Mouse (Mus musculus): ENCODE data around the gene Stpg4. TPM values are rescaled to one million over a fixed set of nuclear protein-coding genes. Genes with fewer than 3 reads are reported as not detected.

Stpg4 gene
- polyA plus RNA-seq, 1 experiment from 2014 or later = 0.78 TPM

DNA sequence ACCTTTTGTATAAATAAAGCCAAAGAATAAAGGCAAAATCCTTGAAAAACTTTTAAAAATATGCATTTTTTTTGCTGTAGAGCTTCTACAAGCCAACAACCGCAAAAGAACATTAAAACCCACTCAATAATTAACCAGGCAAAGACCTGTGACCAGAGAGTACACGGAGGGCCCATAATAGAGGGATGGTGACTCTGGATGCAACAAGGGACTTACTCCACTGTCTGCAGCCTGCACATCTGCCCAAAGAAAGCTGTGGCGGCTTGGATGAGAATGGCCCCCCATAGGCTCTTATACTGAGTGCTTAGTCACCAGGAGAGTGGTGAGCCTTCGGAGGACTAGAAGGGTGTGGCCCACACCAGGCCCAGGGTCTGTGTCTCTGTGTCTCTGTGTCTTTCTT lies 24.1 kb downstream of the Stpg4 start:
- Histone ChIP-seq H3K4me2 (no peak overlapping the region), H3K9ac (no peak overlapping the region), H3K4me1 (replicated peaks) (no peaks in the 10 kb centered on the region), H3K4me3 (no peak overlapping the region), H3K36me3 (no peaks in the 10 kb centered on the region), H3K27ac (replicated peaks) (no peak overlapping the region), H3K27me3 (no peaks in the 10 kb centered on the region), H3K9me3 (no peaks in the 10 kb centered on the region)
- ATAC-seq (ENCODE audit: low read depth) = no peak
- WGBS = 64% methylated on average over 4 of the region's 4 CpGs

DNA sequence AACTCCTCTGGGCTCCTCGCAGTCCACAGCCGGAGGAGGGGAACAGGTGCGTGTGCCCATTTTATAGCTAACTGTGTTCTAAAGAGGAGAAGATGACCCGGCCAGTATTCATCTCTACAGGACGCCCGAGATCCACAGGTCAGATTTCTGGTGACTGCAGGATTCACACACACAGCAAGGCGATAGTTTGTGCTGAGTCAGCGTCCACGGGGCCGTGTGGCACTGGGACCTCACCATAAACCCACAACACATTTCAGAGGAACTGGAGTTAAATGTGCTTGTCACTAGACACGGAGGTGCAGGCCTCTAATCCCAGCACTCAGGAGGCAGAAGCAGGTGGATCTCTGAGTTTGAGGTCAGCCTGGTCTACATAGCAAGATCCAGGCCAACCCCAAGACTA lies 25.1 kb downstream of the Stpg4 start:
- H3K27me3 ChIP-seq = no peaks in the 10 kb centered on the region
- no peak overlapping the region for H3K9ac ChIP-seq
- no peak overlapping the region for H3K4me2 ChIP-seq
- H3K4me3 ChIP-seq = no peak overlapping the region
- H3K9me3 ChIP-seq = no peaks in the 10 kb centered on the region
- ATAC-seq (ENCODE audit: low read depth) = no peak
- H3K4me1 ChIP-seq (replicated peaks) = no peaks in the 10 kb centered on the region
- H3K36me3 ChIP-seq = no peaks in the 10 kb centered on the region
- no peak overlapping the region for H3K27ac ChIP-seq (replicated peaks)
- WGBS = 91% methylated on average over 11 of the region's 11 CpGs

DNA sequence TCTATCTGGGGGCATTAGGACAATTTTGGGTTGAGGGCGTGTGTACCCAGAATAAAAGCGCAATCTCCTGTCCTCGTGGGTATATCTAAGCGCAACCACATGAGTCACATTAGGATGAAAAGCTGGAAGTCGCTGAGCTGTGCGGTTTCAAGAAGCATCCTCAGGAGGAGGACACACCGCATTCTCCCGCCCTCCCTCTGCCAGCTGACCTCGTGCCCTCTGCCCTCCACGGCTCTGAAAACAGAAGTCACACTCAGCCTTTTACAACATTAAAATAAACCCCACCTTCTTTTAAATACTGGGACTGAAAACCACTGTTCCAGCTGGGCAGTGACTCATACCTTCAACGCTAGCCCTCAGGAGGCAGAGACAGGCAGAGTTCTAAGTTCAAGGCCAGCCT lies 30.5 kb downstream of the Stpg4 start:
- Histone ChIP-seq H3K9me3 (no peaks in the 10 kb centered on the region), H3K27me3 (no peaks in the 10 kb centered on the region), H3K4me2 (no peak overlapping the region), H3K36me3 (no peaks in the 10 kb centered on the region), H3K27ac (replicated peaks) (no peak overlapping the region), H3K9ac (no peak overlapping the region), H3K4me1 (replicated peaks) (no peaks in the 10 kb centered on the region), H3K4me3 (no peak overlapping the region)
- 71% methylated on average over 11 of the region's 11 CpGs for WGBS
- ATAC-seq (ENCODE audit: low read depth) = no peak

DNA sequence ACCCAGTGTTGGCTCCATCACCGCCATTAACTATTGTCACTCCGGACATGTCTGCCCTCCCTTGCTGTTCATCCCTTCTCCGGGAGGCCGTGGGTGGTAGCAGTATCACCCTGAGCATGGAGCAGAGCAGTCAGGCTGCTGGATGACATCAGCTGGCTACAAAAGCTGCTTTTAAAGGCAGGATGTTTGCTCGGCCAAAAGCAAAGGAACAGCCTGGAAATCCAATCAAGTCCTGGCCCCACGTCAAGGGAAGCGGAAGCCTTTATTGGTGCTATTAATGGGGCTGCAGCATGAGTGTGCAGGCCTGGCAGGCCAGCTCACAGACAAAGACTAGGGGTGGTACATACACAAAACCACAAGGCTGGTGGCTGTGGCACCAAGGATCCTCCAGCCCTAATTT lies 36.3 kb downstream of the Stpg4 start:
- peaks cover 9% of the 10 kb centered on the region for H3K4me1 ChIP-seq (replicated peaks)
- no peaks in the 10 kb centered on the region for H3K27me3 ChIP-seq
- no peaks in the 10 kb centered on the region for H3K9me3 ChIP-seq
- no peak for ATAC-seq (ENCODE audit: low read depth)
- no peaks in the 10 kb centered on the region for H3K36me3 ChIP-seq
- WGBS = 39% methylated on average over 7 of the region's 7 CpGs
- H3K4me2 ChIP-seq = no peak overlapping the region
- H3K9ac ChIP-seq = no peak overlapping the region
- peak overlapping the region; percentile 28; the same call in 1 of the 2 replicates for H3K27ac ChIP-seq (replicated peaks)
- no peak overlapping the region for H3K4me3 ChIP-seq

DNA sequence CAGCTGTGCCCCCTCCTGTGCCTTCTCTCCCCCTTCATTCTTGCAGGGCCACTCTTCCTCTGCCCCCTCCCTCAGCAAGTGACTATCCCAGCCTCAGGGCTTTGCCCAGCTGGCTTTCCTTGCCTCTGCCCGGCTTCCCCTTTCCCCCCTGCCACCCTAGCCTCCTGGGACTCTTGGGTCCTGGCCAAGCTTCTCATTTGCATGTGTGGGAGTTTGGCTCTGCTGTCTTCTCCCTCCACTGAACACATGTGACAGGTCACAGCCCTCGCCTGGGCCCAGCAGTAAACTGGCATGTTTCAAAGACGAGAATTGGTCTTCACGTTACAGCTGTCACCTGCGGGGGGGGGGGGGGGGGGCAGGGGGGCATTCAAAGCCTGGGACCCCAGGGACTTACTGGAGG lies 40.5 kb downstream of the Stpg4 start:
- peak; percentile 64; the same call in 1 of the 2 replicates for ATAC-seq (ENCODE audit: low read depth)
- no peak overlapping the region for H3K4me2 ChIP-seq
- no peaks in the 10 kb centered on the region for H3K36me3 ChIP-seq
- 18% methylated on average over 5 of the region's 5 CpGs for WGBS
- H3K4me1 ChIP-seq (replicated peaks) = peaks cover 9% of the 10 kb centered on the region
- H3K27ac ChIP-seq (replicated peaks) = peak overlapping the region; percentile 46; the same call in 1 of the 2 replicates
- no peaks in the 10 kb centered on the region for H3K9me3 ChIP-seq
- H3K9ac ChIP-seq = 0 out of 2 replicates have a peak overlapping the region, but pooled peaks have one; percentile 26
- no peak overlapping the region for H3K4me3 ChIP-seq
- no peaks in the 10 kb centered on the region for H3K27me3 ChIP-seq

DNA sequence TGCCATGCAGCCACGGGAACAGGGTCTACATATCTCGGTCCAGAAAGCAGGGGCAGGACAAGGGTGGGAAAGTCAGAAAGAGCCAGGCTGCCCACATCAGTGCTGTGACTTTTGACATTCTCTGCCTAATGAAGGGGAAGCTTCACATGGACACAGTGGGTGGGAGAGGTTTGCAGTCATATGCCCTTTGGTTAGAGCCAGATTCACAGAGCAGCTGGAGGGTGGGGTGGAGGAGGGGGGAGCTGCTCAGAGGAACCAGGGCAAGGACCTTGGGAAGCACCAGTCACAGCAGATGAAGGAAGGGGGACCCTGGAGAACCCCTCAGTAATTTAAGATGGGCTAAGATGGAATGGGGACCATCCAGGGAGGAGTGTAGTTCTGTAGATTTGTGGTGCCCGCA lies 41.7 kb downstream of the Stpg4 start:
- WGBS = 73% methylated on average over 3 of the region's 3 CpGs
- Histone ChIP-seq H3K36me3 (no peaks in the 10 kb centered on the region), H3K4me3 (no peak overlapping the region), H3K9ac (no peak overlapping the region), H3K27me3 (no peaks in the 10 kb centered on the region), H3K4me2 (no peak overlapping the region), H3K9me3 (no peaks in the 10 kb centered on the region), H3K27ac (replicated peaks) (no peak overlapping the region), H3K4me1 (replicated peaks) (peaks cover 12% of the 10 kb centered on the region)
- no peak for ATAC-seq (ENCODE audit: low read depth)

DNA sequence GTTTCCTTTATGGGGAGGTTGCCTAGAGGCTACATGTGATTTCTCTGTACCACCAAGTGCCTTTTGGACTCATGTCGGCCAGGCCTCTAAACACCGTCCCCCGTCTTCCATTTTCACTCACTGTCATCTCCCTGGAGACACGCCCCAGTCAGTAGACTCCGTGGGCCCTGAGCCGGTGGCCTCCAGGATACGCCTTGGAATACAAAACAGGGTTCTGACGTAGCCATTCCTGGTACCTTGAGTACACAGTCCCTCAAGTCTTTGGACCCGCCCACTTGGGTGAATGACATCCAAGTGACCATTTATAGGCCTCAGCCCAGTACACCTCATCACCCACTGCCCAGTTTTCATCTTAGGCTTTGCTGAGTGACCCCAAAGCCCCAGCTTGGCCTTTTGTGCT lies 46.9 kb downstream of the Stpg4 start:
- Histone ChIP-seq H3K36me3 (no peaks in the 10 kb centered on the region), H3K9me3 (no peaks in the 10 kb centered on the region), H3K4me1 (replicated peaks) (peaks cover 53% of the 10 kb centered on the region), H3K4me2 (no peak overlapping the region), H3K9ac (no peak overlapping the region), H3K4me3 (no peak overlapping the region), H3K27ac (replicated peaks) (no peak overlapping the region), H3K27me3 (no peaks in the 10 kb centered on the region)
- ATAC-seq (ENCODE audit: low read depth) = no peak
- 58% methylated on average over 9 of the region's 9 CpGs for WGBS

DNA sequence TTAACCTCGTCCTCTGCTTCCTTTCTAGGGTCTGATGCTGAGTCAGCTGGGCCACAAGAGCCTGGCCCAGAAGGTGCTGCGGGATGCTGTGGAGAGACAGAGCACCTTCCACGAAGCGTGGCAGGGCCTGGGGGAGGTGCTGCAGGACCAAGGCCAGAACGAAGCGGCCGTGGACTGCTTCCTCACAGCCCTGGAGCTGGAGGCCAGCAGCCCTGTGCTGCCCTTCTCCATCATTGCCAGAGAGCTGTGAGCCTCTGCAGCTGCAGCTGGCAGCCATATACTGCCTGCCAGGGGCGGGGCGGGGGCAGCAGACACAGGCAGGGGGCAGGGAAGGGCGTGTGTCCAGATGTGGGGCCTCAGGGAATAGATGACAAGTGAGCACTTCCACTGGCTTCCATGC lies 47.7 kb downstream of the Stpg4 start:
- WGBS = 49% methylated on average over 10 of the region's 10 CpGs
- H3K27me3 ChIP-seq = no peaks in the 10 kb centered on the region
- H3K9ac ChIP-seq = peak overlapping the region; percentile 39
- no peaks in the 10 kb centered on the region for H3K36me3 ChIP-seq
- ATAC-seq (ENCODE audit: low read depth) = 0 out of 2 replicates have a peak, but pooled peaks have one; percentile 13
- no peak overlapping the region for H3K4me2 ChIP-seq
- H3K9me3 ChIP-seq = no peaks in the 10 kb centered on the region
- peak overlapping the region; percentile 57 for H3K27ac ChIP-seq (replicated peaks)
- peaks cover 54% of the 10 kb centered on the region for H3K4me1 ChIP-seq (replicated peaks)
- H3K4me3 ChIP-seq = no peak overlapping the region

DNA sequence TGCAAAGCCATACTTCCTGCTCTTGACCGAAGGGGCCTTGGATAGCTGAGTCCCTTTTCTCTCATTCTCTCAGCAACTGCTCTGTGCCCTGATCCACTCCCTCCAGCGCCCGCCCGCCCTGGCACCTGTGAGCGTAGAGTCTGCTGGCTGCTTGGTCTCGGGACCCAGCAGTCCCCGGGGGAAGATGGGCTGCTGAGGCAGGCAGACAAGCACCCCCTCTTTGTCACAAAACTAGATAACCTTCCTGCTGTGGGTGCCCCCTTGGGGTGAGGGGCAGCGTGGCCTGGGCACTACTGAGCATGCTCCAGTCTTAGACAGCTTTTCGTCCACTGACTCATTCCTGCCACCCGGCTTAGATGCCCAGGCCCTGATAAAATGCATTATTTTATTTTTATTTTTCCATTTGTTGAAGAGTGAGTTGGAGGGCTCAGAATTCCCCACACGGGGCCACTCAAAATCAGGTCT lies 48.3 kb downstream of the Stpg4 start:
- Histone ChIP-seq H3K4me3 (no peak overlapping the region), H3K4me1 (replicated peaks) (peaks cover 54% of the 10 kb centered on the region), H3K27ac (replicated peaks) (peak overlapping the region; percentile 80), H3K36me3 (no peaks in the 10 kb centered on the region), H3K4me2 (no peak overlapping the region), H3K9ac (no peak overlapping the region), H3K27me3 (no peaks in the 10 kb centered on the region), H3K9me3 (no peaks in the 10 kb centered on the region)
- ATAC-seq (ENCODE audit: low read depth) = no peak
- 73% methylated on average over 11 of the region's 11 CpGs for WGBS

DNA sequence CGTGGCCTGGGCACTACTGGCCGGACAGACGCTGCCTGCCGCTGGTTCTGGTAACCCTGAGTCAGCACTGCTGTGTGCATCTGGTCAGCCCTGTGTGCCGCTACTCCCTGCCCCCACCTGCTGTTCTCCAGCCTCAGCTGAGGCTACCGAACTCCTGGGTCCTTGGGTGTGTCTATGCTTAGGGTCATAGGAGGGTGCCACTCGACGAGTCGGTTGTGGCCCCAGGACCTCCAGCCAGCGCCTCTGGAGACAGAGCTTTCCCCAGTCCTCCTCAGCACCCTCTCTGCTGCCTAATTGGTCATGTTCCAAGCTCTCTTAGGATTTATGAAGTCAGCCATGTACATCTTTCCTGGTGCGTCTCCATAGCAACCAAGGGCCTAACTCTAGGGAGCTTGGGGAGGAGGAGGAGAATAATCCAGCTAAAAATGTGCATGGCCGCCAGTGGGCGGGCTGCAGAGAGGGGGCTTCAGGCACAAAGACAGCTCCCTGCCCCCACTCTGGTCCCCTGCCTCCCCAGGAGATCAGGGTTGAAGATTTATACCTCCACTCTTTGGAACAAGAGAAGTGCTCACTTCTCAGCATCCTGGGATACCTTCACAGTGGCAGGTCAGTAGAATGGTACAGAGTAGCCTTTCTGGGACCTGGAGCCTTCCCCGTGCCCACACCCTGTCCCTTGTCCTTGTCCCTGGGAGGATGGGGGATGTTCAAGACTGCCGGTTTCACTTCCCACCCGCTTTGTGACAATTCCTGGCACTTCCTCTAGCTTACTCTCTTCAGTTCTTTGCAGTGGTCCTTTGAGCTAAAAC lies 49.0 kb downstream of the Stpg4 start:
- ATAC-seq (ENCODE audit: low read depth) = peak; percentile 62
- no peak overlapping the region for H3K9ac ChIP-seq
- H3K4me2 ChIP-seq = no peak overlapping the region

DNA sequence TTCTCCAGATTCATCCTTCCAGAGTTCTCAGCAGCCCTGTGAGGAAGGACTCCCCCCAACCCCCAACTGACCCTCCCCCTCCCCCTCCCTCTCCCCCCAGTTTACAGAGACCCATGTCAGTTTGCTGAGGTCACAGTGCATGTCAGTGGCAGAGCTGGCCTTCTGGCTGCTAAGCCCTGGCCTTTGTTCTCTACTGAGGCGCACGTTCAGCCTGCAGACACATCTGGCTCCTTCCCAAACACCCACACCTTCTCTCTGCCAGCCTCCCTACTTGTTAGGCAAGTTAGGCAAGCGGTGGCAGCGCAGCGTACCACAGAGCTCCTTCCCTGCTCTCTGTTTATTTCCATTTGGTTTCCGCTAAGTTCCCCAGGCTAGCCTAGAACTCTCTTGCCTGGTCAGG lies 50.0 kb downstream of the Stpg4 start:
- peak overlapping the region; percentile 49; the same call in 1 of the 2 replicates for H3K27ac ChIP-seq (replicated peaks)

More for the DNA sequence above, 49.0 kb downstream of the Stpg4 start:
- H3K27ac ChIP-seq (replicated peaks) = peak overlapping the region; percentile 80
- H3K9me3 ChIP-seq = no peaks in the 10 kb centered on the region
- H3K27me3 ChIP-seq = no peaks in the 10 kb centered on the region
- peaks cover 54% of the 10 kb centered on the region for H3K4me1 ChIP-seq (replicated peaks)
- H3K4me3 ChIP-seq = no peak overlapping the region
- no peaks in the 10 kb centered on the region for H3K36me3 ChIP-seq
- 28% methylated on average over 16 of the region's 16 CpGs for WGBS

DNA sequence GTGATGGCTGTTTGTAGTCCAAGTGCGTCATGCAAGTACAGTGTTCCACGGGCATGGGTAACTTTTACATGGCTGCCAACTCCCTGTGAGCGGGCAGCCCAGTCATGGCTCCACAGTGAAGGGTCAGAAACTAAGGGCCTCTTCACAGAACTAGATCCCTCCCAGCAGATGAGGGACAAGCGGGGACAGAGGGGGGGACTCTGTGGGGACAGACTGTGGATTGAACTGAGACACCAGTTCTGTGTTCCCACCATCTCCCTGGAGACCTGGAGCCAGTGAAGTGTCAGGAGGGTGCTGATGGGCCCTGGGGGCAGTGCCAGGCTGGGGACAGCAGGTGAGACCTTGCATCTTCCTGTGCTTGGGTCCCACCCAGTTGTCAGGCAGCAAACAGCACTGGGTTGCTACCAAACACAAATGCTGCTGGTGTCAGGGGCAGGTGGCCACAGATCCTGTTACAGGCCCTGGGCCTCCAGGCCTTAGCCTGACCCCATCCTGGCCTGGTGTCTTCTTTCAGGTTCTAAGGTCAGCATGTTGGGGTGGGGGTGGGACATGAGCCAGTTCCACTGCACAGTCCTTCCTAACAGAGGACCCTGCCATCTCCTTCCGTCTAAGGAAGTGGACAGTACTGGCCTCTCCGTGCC lies 50.6 kb downstream of the Stpg4 start:
- Histone ChIP-seq H3K9ac (no peak overlapping the region), H3K27me3 (no peaks in the 10 kb centered on the region), H3K36me3 (no peaks in the 10 kb centered on the region), H3K4me3 (no peak overlapping the region), H3K9me3 (no peaks in the 10 kb centered on the region), H3K4me1 (replicated peaks) (peaks cover 62% of the 10 kb centered on the region), H3K4me2 (no peak overlapping the region), H3K27ac (replicated peaks) (0 out of 2 replicates have a peak overlapping the region, but pooled peaks have one; percentile 38)
- 79% methylated on average over 6 of the region's 6 CpGs for WGBS
- no peak for ATAC-seq (ENCODE audit: low read depth)

More for the DNA sequence above, 50.0 kb downstream of the Stpg4 start:
- Histone ChIP-seq H3K36me3 (no peaks in the 10 kb centered on the region), H3K9ac (no peak overlapping the region), H3K4me3 (no peak overlapping the region), H3K4me1 (replicated peaks) (peaks cover 57% of the 10 kb centered on the region), H3K9me3 (no peaks in the 10 kb centered on the region), H3K27me3 (no peaks in the 10 kb centered on the region), H3K4me2 (no peak overlapping the region)
- WGBS = 58% methylated on average over 6 of the region's 6 CpGs
- ATAC-seq (ENCODE audit: low read depth) = no peak
